Comparison of ENCODE assay signal across 23 mouse cellular contexts in the genomic region with DNA sequence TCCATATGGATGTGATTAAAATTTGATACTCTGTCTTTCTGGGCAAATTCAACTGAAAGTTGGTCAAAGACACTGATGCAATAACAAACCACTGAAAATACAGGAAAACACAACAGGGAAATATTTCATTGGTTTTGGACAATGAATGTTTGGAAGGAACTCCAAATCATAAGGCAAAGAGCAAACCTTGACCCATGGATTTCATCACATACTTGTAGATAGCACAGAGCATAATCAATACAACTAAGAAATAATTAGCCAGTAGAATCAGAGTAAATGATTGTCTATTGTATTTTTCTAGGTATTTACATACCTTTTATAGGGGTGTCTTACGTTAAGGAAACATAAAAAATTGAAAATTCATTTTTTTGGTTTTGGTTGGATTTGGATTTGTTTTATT. TPM values are rescaled to one million over a fixed set of nuclear protein-coding genes. Genes with fewer than 3 reads are reported as not detected.
"Had no signal": no experiment of that assay in that cellular context is flagged by ENCODE, and none has a peak within 500 bp of the region (broad histone marks: within the 10 kb centered on the region; RNA-seq: fewer than 3 reads in every experiment).

No protein-coding gene starts in this region.

- H3K27me3 ChIP-seq: neural tube, embryonic 13.5 days; neural tube, embryonic 15.5 days; stomach, embryonic 15.5 days had no signal

- H3K27ac ChIP-seq: neural tube, embryonic 13.5 days; neural tube, embryonic 15.5 days; stomach, embryonic 15.5 days; stomach, postnatal 0 days had no signal

- H3K4me2 ChIP-seq: neural tube, embryonic 13.5 days; neural tube, embryonic 15.5 days; stomach, embryonic 15.5 days had no signal

- H3K4me3 ChIP-seq: neural tube, embryonic 13.5 days; neural tube, embryonic 15.5 days; stomach, embryonic 15.5 days had no signal

- H3K4me1 ChIP-seq: neural tube, embryonic 13.5 days; neural tube, embryonic 15.5 days; stomach, embryonic 15.5 days had no signal

- DNase-seq: retina, postnatal 1 day; right cerebral cortex, adult 18-20 months; right cerebral cortex, postnatal 14 days; right cerebral cortex, postnatal 25 days; right cerebral cortex, postnatal 4 days; spleen, adult 18-20 months; thymus, adult 18-20 months; thymus, adult 2 months; thymus, postnatal 14 days; thymus, postnatal 25 days; thymus, postnatal 36 days; thymus, postnatal 4 days had no signal

- H3K9me3 ChIP-seq: neural tube, embryonic 13.5 days; neural tube, embryonic 15.5 days; stomach, embryonic 15.5 days had no signal

- H3K36me3 ChIP-seq: neural tube, embryonic 13.5 days; neural tube, embryonic 15.5 days; stomach, embryonic 15.5 days had no signal

- H3K9ac ChIP-seq: neural tube, embryonic 13.5 days; neural tube, embryonic 15.5 days; stomach, embryonic 15.5 days had no signal

RNA-seq across cellular contexts. Expression of a gene that starts 11.5 kb away (rescaled TPM):
- total RNA-seq: neutrophil, adult 5-6 weeks had no signal
- polyA plus RNA-seq: neural tube, embryonic 13.5 days; neural tube, embryonic 14.5 days; neural tube, embryonic 15.5 days; small intestine, adult 2 months; spleen, adult 2 months; stomach, embryonic 14.5 days; stomach, embryonic 16.5 days; thymus, adult 2 months; urinary bladder, adult 2 months had no signal

RNA-seq across cellular contexts. Expression of a gene that starts 47.0 kb away (rescaled TPM):
- total RNA-seq: neutrophil, adult 5-6 weeks had no signal
- polyA plus RNA-seq: neural tube, embryonic 13.5 days; neural tube, embryonic 14.5 days; neural tube, embryonic 15.5 days; small intestine, adult 2 months; spleen, adult 2 months; stomach, embryonic 14.5 days; thymus, adult 2 months; urinary bladder, adult 2 months had no signal
